Mouse (Mus musculus): ENCODE measurements around the gene Lrmda.
A peak's percentile ranks its signal among the peaks of the same experiment; 100 is the strongest.

DNA sequence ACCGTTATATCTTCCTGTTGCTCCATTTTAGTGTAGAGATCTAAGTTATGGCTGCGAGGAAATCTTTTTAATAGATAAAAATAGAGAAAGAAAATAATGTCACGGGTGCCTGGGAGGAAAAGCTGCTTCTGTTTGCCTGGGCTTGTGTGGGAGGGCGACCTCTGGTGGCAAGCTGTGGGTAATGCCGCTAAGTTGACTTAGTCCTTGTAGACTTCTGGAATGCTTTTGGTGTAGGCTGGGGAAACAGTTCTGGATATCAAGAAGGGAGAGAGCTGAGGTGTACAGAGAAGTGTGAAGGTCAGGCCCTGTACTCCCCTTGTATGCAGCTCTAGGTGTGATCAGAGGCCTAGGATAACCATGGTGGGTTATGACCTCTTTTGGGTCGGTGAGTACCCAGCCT lies 558.7 kb downstream of the Lrmda start:
- no peak for TF ChIP-seq NELFE (IDR thresholded peaks at IDR 0.05; ENCODE audit: low read depth, low read length)
- no peak for TF ChIP-seq GATA1 (IDR thresholded peaks at IDR 0.05; ENCODE audit: low read depth, low read length)
- no peak for TF ChIP-seq CHD2 (IDR thresholded peaks at IDR 0.05; ENCODE audit: low read length)
- peak; percentile 88 to 97 (median 94) for TF ChIP-seq CTCF (IDR thresholded peaks at IDR 0.05 in 2 of 3, conservative IDR thresholded peaks at IDR 0.05 in 1 of 3; ENCODE audit: control insufficient read depth in 1 of 3, insufficient read depth in 1 of 3, low read depth in 2 of 3, low read length in 3 of 3, poor library complexity in 1 of 3, severe bottlenecking in 1 of 3)
- no peak for TF ChIP-seq POLR2A (IDR thresholded peaks at IDR 0.05; ENCODE audit: control insufficient read depth in 1 of 2, insufficient read depth in 1 of 2, low read depth in 1 of 2, low read length in 2 of 2, poor library complexity in 1 of 2)
- TF ChIP-seq POLR2AphosphoS5 (IDR thresholded peaks at IDR 0.05; ENCODE audit: borderline replicate concordance, low read depth, low read length): no peak
- TF ChIP-seq RCOR1 (IDR thresholded peaks at IDR 0.05; ENCODE audit: low read depth, low read length): no peak
- no peak for TF ChIP-seq UBTF (IDR thresholded peaks at IDR 0.05; ENCODE audit: borderline replicate concordance, insufficient read depth, low read depth, low read length)
- no peak for TF ChIP-seq POLR2AphosphoS2 (IDR thresholded peaks at IDR 0.05; ENCODE audit: low read length)
- TF ChIP-seq TCF12 (IDR thresholded peaks at IDR 0.05; ENCODE audit: low read depth, low read length): no peak
